Mouse (Mus musculus): Measurements from ENCODE around the gene Elf2.

Gene Elf2

GRCm38 (mm10) chr3:51278433-51278832 is 62.0 kb downstream of the Elf2 start:
- DNase-seq (ENCODE audit: low spot score) = no peak

GRCm38 (mm10) chr3:51277201-51278150 is 63.0 kb downstream of the Elf2 start:
- peak; percentile 80 for DNase-seq (ENCODE audit: low spot score)

- DNase-seq (ENCODE audit: low spot score) = no peak
These were observed 63.9 kb downstream of the Elf2 start for GRCm38 (mm10) chr3:51276421-51277111.

GRCm38 (mm10) chr3:51275956-51276398 is 64.5 kb downstream of the Elf2 start:
- peak; percentile 98 for DNase-seq (ENCODE audit: low spot score)

- DNase-seq (ENCODE audit: low spot score) = no peak
These were observed 70.2 kb downstream of the Elf2 start for GRCm38 (mm10) chr3:51270069-51270817.

- DNase-seq (ENCODE audit: low spot score) = no peak
These were observed 72.0 kb downstream of the Elf2 start for GRCm38 (mm10) chr3:51268434-51268833.

- no peak for DNase-seq (ENCODE audit: low spot score)
These were observed 77.5 kb downstream of the Elf2 start for GRCm38 (mm10) chr3:51262942-51263341.

GRCm38 (mm10) chr3:51258070-51258469 is 82.4 kb downstream of the Elf2 start:
- DNase-seq (ENCODE audit: low spot score) = no peak

- DNase-seq (ENCODE audit: low spot score) = no peak
These were observed 84.0 kb downstream of the Elf2 start for GRCm38 (mm10) chr3:51256450-51256849.

GRCm38 (mm10) chr3:51254784-51255183 is 85.7 kb downstream of the Elf2 start:
- no peak for DNase-seq (ENCODE audit: low spot score)

- DNase-seq (ENCODE audit: low spot score) = no peak
These were observed 87.6 kb downstream of the Elf2 start for GRCm38 (mm10) chr3:51252689-51253402.

GRCm38 (mm10) chr3:51252223-51252622 is 88.2 kb downstream of the Elf2 start:
- no peak for DNase-seq (ENCODE audit: low spot score)

- DNase-seq (ENCODE audit: low spot score) = no peak
These were observed 89.4 kb downstream of the Elf2 start for GRCm38 (mm10) chr3:51251057-51251456.

- no peak for DNase-seq (ENCODE audit: low spot score)
These were observed 90.6 kb downstream of the Elf2 start for GRCm38 (mm10) chr3:51249866-51250265.

- no peak for DNase-seq (ENCODE audit: low spot score)
These were observed 91.0 kb downstream of the Elf2 start for GRCm38 (mm10) chr3:51249460-51249859.

GRCm38 (mm10) chr3:51248600-51248999 is 91.9 kb downstream of the Elf2 start:
- DNase-seq (ENCODE audit: low spot score) = no peak

GRCm38 (mm10) chr3:51247704-51248103 is 92.8 kb downstream of the Elf2 start:
- no peak for DNase-seq (ENCODE audit: low spot score)

- DNase-seq (ENCODE audit: low spot score) = no peak
These were observed 100.9 kb downstream of the Elf2 start for GRCm38 (mm10) chr3:51239541-51239940.

GRCm38 (mm10) chr3:51238515-51238914 is 101.9 kb downstream of the Elf2 start:
- no peak for DNase-seq (ENCODE audit: low spot score)

- no peak for DNase-seq (ENCODE audit: low spot score)
These were observed 105.8 kb downstream of the Elf2 start for GRCm38 (mm10) chr3:51234752-51235055.

GRCm38 (mm10) chr3:51233918-51234751 is 106.3 kb downstream of the Elf2 start:
- peak; percentile 53 for DNase-seq (ENCODE audit: low spot score)
